Mouse (Mus musculus) limb, embryonic 13.5 days (tissue): ENCODE results near the gene Zfp979. TPM values are rescaled to one million over a fixed set of nuclear protein-coding genes. Genes with fewer than 3 reads are reported as not detected.
A peak's percentile ranks its signal among the peaks of the same experiment; 100 is the strongest.
"Not testable (repeated sequence)": the region's sequence is repeated elsewhere in the genome, so short reads cannot be mapped to it uniquely, and the experiment has no call there.

Experiments
- ATAC-seq: fragments of 200-750 bp; cut with Nextera tagmentation; 2 replicates; pipeline ENCODE4 v1.8.0; 2017; ENCODE audit warnings: low read depth, moderate number of reproducible peaks, moderate TSS enrichment; ENCODE audit not compliant: low FRiP score
- H3K27ac ChIP-seq: fragments of 300-500 bp; sonication (generic); 2 replicates; pipeline ENCODE4 v1.5.1; 2015; ENCODE audit warnings: inconsistent platforms, mild to moderate bottlenecking, moderate library complexity
- H3K27me3 ChIP-seq: fragments of 300-500 bp; sonication (generic); 2 replicates; pipeline ENCODE4 v1.6.1; 2015; ENCODE audit warnings: mild to moderate bottlenecking, inconsistent platforms
- H3K36me3 ChIP-seq: fragments of 300-500 bp; sonication (generic); 2 replicates; pipeline ENCODE4 v1.6.1; 2015; ENCODE audit warnings: inconsistent platforms, mild to moderate bottlenecking, moderate library complexity
- H3K4me1 ChIP-seq: fragments of 300-500 bp; sonication (generic); 2 replicates; pipeline ENCODE4 v1.6.1; 2015; ENCODE audit warnings: inconsistent platforms
- H3K4me2 ChIP-seq: fragments of 300-500 bp; sonication (generic); replicated peaks from 2 replicates; pipeline ENCODE4 v1.6.1; 2015; ENCODE audit warnings: inconsistent platforms, mild to moderate bottlenecking, moderate library complexity
- H3K4me3 ChIP-seq: fragments of 300-500 bp; sonication (generic); 2 replicates; pipeline ENCODE4 v1.5.1; 2015; ENCODE audit warnings: moderate library complexity, mild to moderate bottlenecking, inconsistent platforms
- H3K9ac ChIP-seq: fragments of 300-500 bp; sonication (generic); 2 replicates; pipeline ENCODE4 v1.6.1; 2015; ENCODE audit warnings: mild to moderate bottlenecking, inconsistent platforms
- H3K9me3 ChIP-seq: fragments of 300-500 bp; sonication (generic); 2 replicates; pipeline ENCODE4 v1.6.1; 2016; ENCODE audit warnings: inconsistent platforms
- WGBS: fragments of 180-500 bp; shearing (Covaris S2); methylation state at CpG from one replicate; pipeline ENCODE4 v1.1.7; 2015; 5-methylcytosine and 5-hydroxymethylcytosine counted together
- polyA plus RNA-seq: library from polyadenylated mRNA; unstranded; fragments of >200 nt; fragmentation: Nextera tagmentation; extraction: Ambion mirVana; gene quantifications from 2 replicates; pipeline ENCODE4 v1.2.1, GENCODE M21; 2015

Zfp979 gene
- polyA plus RNA-seq = 2.7 TPM in 2 replicates

- not testable (repeated sequence) for ATAC-seq, H3K36me3 ChIP-seq, H3K27me3 ChIP-seq, H3K9me3 ChIP-seq, H3K4me1 ChIP-seq, H3K9ac ChIP-seq, H3K4me3 ChIP-seq, H3K4me2 ChIP-seq, H3K27ac ChIP-seq
- WGBS = no CpG with 5 or more reads among the region's 6 CpGs
These were observed at the start of gene Zfp979 for GRCm38 (mm10) chr4:147642413-147642812. Zfp979 (minus strand) TSS chr4:147642513.

DNA sequence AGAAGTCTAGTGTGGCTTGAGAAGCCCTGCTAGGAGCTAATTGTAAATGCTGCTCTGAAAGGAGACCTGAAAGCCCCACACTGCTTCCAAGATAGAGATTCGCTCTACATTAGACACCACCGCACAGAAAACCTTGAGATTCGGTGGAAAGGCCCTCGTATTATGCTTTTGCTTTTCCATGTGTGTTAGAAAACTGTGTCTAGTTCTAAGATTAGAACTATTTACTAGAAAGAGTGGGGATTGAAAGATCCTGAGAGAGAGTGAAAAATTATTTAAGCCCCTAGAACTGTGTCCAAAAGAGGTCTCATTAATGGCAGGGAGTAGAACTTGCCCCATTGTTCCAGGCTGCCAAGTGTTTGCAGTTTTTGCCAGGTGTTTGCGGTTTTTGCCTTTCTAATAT, 12.9 kb upstream of the Zfp979 start:
- not testable (repeated sequence) for H3K4me3 ChIP-seq, H3K9me3 ChIP-seq
- WGBS = 89% methylated on average over 5 of the region's 5 CpGs

GRCm38 (mm10) chr4:147647407-147647806, 5.1 kb upstream of the Zfp979 start:
- ATAC-seq, H3K27ac ChIP-seq, H3K4me2 ChIP-seq, H3K9ac ChIP-seq, H3K9me3 ChIP-seq, H3K4me3 ChIP-seq, H3K36me3 ChIP-seq, H3K27me3 ChIP-seq, H3K4me1 ChIP-seq: not testable (repeated sequence)
- no CpG with 5 or more reads among the region's 3 CpGs for WGBS

More for the DNA sequence above, 12.9 kb upstream of the Zfp979 start:
- not testable (repeated sequence) for H3K36me3 ChIP-seq, ATAC-seq, H3K27ac ChIP-seq, H3K27me3 ChIP-seq, H3K9ac ChIP-seq, H3K4me2 ChIP-seq, H3K4me1 ChIP-seq

GRCm38 (mm10) chr4:147641932-147642331, 381 bp downstream of the Zfp979 start:
- ATAC-seq, H3K9me3 ChIP-seq, H3K4me2 ChIP-seq, H3K4me3 ChIP-seq, H3K27me3 ChIP-seq, H3K27ac ChIP-seq, H3K9ac ChIP-seq, H3K4me1 ChIP-seq, H3K36me3 ChIP-seq: not testable (repeated sequence)
- 45% methylated on average over 2 of the region's 3 CpGs for WGBS

DNA sequence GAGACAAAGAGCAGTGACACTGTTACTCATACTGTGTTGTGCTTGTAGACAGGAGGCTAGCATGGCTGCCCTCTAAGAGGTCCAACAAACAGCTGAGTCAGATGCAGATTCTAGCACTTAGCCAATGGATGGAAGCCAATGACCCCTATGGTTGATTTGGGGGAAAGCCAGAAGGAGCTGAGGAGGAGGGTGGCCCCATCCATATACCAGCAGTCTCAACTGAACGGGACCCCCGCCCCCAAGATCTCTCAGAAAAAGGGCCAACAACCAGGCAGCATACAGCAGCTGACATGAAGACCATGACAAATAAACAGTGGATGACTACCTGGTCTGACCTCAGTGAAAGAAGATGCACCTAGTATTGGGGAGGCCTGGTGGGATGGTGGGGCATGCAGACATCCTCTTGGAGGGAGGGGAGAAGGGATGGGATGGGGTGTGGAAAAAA, 8.5 kb downstream of the Zfp979 start:
- not testable (repeated sequence) for H3K4me2 ChIP-seq, H3K9me3 ChIP-seq, H3K36me3 ChIP-seq, H3K4me1 ChIP-seq, H3K9ac ChIP-seq, H3K4me3 ChIP-seq, H3K27me3 ChIP-seq, H3K27ac ChIP-seq
- WGBS = no CpG with 5 or more reads among the region's 2 CpGs
- peak; percentile 77 for ATAC-seq

- not testable (repeated sequence) for H3K4me1 ChIP-seq, H3K36me3 ChIP-seq, H3K9ac ChIP-seq, H3K4me2 ChIP-seq, H3K27me3 ChIP-seq, H3K27ac ChIP-seq, ATAC-seq, H3K4me3 ChIP-seq
- H3K9me3 ChIP-seq = peaks cover 40% of the 10 kb centered on the region
- WGBS = 87% methylated on average over 6 of the region's 6 CpGs
These were observed 35.8 kb downstream of the Zfp979 start for GRCm38 (mm10) chr4:147606511-147606910.

DNA sequence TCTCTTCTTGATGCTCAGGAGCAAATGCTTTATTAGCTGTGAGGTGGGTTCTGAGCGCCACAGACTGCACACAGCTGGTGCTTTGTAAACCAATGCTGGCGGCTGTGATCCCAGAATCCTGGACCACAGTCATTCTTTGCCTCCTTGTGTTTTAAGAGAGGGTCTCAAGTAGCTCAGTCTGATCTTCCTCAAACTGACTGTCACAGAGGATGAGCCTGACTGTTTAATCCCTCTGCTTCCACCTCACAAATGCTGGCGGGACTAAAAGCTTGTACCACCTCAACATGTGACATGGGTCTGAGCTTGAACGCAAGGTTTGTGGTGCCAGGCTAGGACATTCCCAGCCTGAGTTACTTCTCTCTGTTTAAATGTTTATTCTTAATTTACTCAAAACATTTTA, 36.8 kb downstream of the Zfp979 start:
- 77% methylated on average over 4 of the region's 4 CpGs for WGBS

GRCm38 (mm10) chr4:147603806-147604205, 38.5 kb downstream of the Zfp979 start:
- Histone ChIP-seq H3K4me3 (no peak overlapping the region), H3K4me1 (no peaks in the 10 kb centered on the region), H3K9me3 (peaks cover 56% of the 10 kb centered on the region), H3K27me3 (no peaks in the 10 kb centered on the region), H3K36me3 (no peaks in the 10 kb centered on the region), H3K9ac (no peak overlapping the region), H3K27ac (no peak overlapping the region), H3K4me2 (no peak overlapping the region)
- WGBS = 80% methylated on average over 4 of the region's 4 CpGs
- ATAC-seq = no peak

More for the DNA sequence above, 36.8 kb downstream of the Zfp979 start:
- H3K9ac ChIP-seq = no peak overlapping the region
- no peak overlapping the region for H3K4me3 ChIP-seq
- H3K4me1 ChIP-seq = no peaks in the 10 kb centered on the region
- peaks cover 43% of the 10 kb centered on the region for H3K9me3 ChIP-seq
- H3K36me3 ChIP-seq = no peaks in the 10 kb centered on the region
- no peak overlapping the region for H3K4me2 ChIP-seq
- no peaks in the 10 kb centered on the region for H3K27me3 ChIP-seq
- H3K27ac ChIP-seq = no peak overlapping the region
- ATAC-seq = no peak

- H3K4me3 ChIP-seq = no peak overlapping the region
- no peak for ATAC-seq
- H3K36me3 ChIP-seq = no peaks in the 10 kb centered on the region
- H3K27ac ChIP-seq = no peak overlapping the region
- H3K9ac ChIP-seq = no peak overlapping the region
- H3K9me3 ChIP-seq = peaks cover 56% of the 10 kb centered on the region
- no peaks in the 10 kb centered on the region for H3K4me1 ChIP-seq
- H3K4me2 ChIP-seq = no peak overlapping the region
- H3K27me3 ChIP-seq = no peaks in the 10 kb centered on the region
- WGBS = 43% methylated on average over 1 of the region's 1 CpGs
These were observed 40.4 kb downstream of the Zfp979 start for GRCm38 (mm10) chr4:147601881-147602280.

GRCm38 (mm10) chr4:147598831-147599230, 43.5 kb downstream of the Zfp979 start:
- H3K4me1 ChIP-seq = no peaks in the 10 kb centered on the region
- H3K4me2 ChIP-seq = no peak overlapping the region
- no peak overlapping the region for H3K27ac ChIP-seq
- H3K36me3 ChIP-seq = no peaks in the 10 kb centered on the region
- no peak overlapping the region for H3K4me3 ChIP-seq
- 0 out of 2 replicates have a peak, but pooled peaks have one; percentile 46 for ATAC-seq
- 62% methylated on average over 2 of the region's 2 CpGs for WGBS
- peaks cover 47% of the 10 kb centered on the region for H3K9me3 ChIP-seq
- no peaks in the 10 kb centered on the region for H3K27me3 ChIP-seq
- no peak overlapping the region for H3K9ac ChIP-seq

DNA sequence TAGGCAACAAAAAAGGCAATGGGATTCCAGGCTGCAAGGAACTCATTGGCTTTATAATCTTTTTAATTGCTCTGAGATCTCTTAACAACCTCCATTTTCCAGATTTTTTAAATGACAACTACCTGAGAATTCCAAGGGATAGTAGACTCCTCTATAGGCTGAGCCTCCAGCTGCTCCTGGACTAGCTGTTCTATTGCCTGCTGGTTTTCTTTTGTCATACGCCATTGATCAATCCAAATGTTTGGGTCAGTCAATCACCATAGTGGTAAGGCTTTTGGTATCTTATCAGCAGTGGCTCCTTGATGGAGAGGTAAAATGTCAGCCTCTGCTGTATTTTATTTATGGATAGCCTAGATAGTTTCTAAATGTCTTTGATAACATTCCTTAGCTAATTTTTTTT, 44.6 kb downstream of the Zfp979 start:
- Histone ChIP-seq H3K36me3 (no peaks in the 10 kb centered on the region), H3K27me3 (no peaks in the 10 kb centered on the region), H3K9me3 (peaks cover 38% of the 10 kb centered on the region), H3K27ac (no peak overlapping the region), H3K4me2 (no peak overlapping the region), H3K9ac (no peak overlapping the region), H3K4me1 (no peaks in the 10 kb centered on the region), H3K4me3 (no peak overlapping the region)
- WGBS = 61% methylated on average over 1 of the region's 1 CpGs
- no peak for ATAC-seq

GRCm38 (mm10) chr4:147594630-147595029, 47.7 kb downstream of the Zfp979 start:
- H3K4me2 ChIP-seq, H3K27ac ChIP-seq, H3K4me1 ChIP-seq, H3K4me3 ChIP-seq, H3K9ac ChIP-seq, H3K27me3 ChIP-seq, H3K36me3 ChIP-seq, ATAC-seq: not testable (repeated sequence)
- WGBS = 84% methylated on average over 3 of the region's 3 CpGs
- H3K9me3 ChIP-seq = peaks cover 26% of the 10 kb centered on the region
